Mouse (Mus musculus): ENCODE data around the gene Hoxd8.

Gene Hoxd8

GRCm38 (mm10) chr2:74704393-74704998, at the start of gene Hoxd8:
TSS of gene Hoxd8 (plus strand) at chr2:74704615.
- DNase-seq (ENCODE audit: low read depth, low spot score): no peak

GRCm38 (mm10) chr2:74654743-74655419, 49.5 kb upstream of the Hoxd8 start:
- DNase-seq (ENCODE audit: low read depth, low spot score): no peak

GRCm38 (mm10) chr2:74655420-74655781, 49.0 kb upstream of the Hoxd8 start:
- no peak for DNase-seq (ENCODE audit: low read depth, low spot score)

- DNase-seq (ENCODE audit: low read depth, low spot score): no peak
These were observed 48.4 kb upstream of the Hoxd8 start for GRCm38 (mm10) chr2:74655821-74656631.

GRCm38 (mm10) chr2:74656632-74657021, 47.8 kb upstream of the Hoxd8 start:
- DNase-seq (ENCODE audit: low read depth, low spot score): no peak

- DNase-seq (ENCODE audit: low read depth, low spot score): no peak
These were observed 47.0 kb upstream of the Hoxd8 start for GRCm38 (mm10) chr2:74657251-74658023.

- DNase-seq (ENCODE audit: low read depth, low spot score): no peak
These were observed 46.3 kb upstream of the Hoxd8 start for GRCm38 (mm10) chr2:74658024-74658666.

- no peak for DNase-seq (ENCODE audit: low read depth, low spot score)
These were observed 45.6 kb upstream of the Hoxd8 start for GRCm38 (mm10) chr2:74658667-74659371.

GRCm38 (mm10) chr2:74659507-74660005, 44.9 kb upstream of the Hoxd8 start, which contains the start of gene Evx2:
TSS of gene Evx2 (minus strand) at chr2:74659557.
- no peak for DNase-seq (ENCODE audit: low read depth, low spot score)

GRCm38 (mm10) chr2:74660421-74661375, 43.7 kb upstream of the Hoxd8 start:
- no peak for DNase-seq (ENCODE audit: low read depth, low spot score)

- no peak for DNase-seq (ENCODE audit: low read depth, low spot score)
These were observed 42.7 kb upstream of the Hoxd8 start for GRCm38 (mm10) chr2:74661685-74662084.

GRCm38 (mm10) chr2:74663291-74663925, 41.0 kb upstream of the Hoxd8 start:
- peak; percentile 64 for DNase-seq (ENCODE audit: low read depth, low spot score)

GRCm38 (mm10) chr2:74666411-74666810, 38.0 kb upstream of the Hoxd8 start:
- no peak for DNase-seq (ENCODE audit: low read depth, low spot score)

GRCm38 (mm10) chr2:74667191-74667841, 37.1 kb upstream of the Hoxd8 start:
- no peak for DNase-seq (ENCODE audit: low read depth, low spot score)

- DNase-seq (ENCODE audit: low read depth, low spot score): no peak
These were observed 36.5 kb upstream of the Hoxd8 start, which contains the start of gene Hoxd13 for GRCm38 (mm10) chr2:74667842-74668357. TSS of gene Hoxd13 (plus strand) at chr2:74668310.

GRCm38 (mm10) chr2:74668370-74669229, 35.8 kb upstream of the Hoxd8 start:
- DNase-seq (ENCODE audit: low read depth, low spot score): no peak

GRCm38 (mm10) chr2:74669230-74669578, 35.2 kb upstream of the Hoxd8 start:
- no peak for DNase-seq (ENCODE audit: low read depth, low spot score)
